Mouse (Mus musculus): Measurements from ENCODE around the gene Reln.

GRCm38 (mm10) chr5:22059251-22059650 is 285.3 kb downstream of the Reln start:
- no peak for TF ChIP-seq POLR2A (IDR thresholded peaks at IDR 0.05; ENCODE audit: extremely low read depth, insufficient read depth, low read length)
- TF ChIP-seq CTCF (IDR thresholded peaks at IDR 0.05; ENCODE audit: low read depth, low read length): no peak

Measured in liver, adult 2 months (tissue).